Mouse (Mus musculus) v-Abl transformed pro-B cells (cell line): ENCODE results near the gene Tmsb15b2.
"Not testable (repeated sequence)": the region's sequence is repeated elsewhere in the genome, so short reads cannot be mapped to it uniquely, and the experiment has no call there.

ENCODE experiments used
- in situ Hi-C, 2 experiments: fragments of 400-800 bp; cut with MboI; formaldehyde crosslinking; loops; one replicate each; pipeline ENCODE4 v1.15.1; 2025; ENCODE audit not compliant: unreplicated experiment in 2 of 2

Tmsb15b2 gene

DNA sequence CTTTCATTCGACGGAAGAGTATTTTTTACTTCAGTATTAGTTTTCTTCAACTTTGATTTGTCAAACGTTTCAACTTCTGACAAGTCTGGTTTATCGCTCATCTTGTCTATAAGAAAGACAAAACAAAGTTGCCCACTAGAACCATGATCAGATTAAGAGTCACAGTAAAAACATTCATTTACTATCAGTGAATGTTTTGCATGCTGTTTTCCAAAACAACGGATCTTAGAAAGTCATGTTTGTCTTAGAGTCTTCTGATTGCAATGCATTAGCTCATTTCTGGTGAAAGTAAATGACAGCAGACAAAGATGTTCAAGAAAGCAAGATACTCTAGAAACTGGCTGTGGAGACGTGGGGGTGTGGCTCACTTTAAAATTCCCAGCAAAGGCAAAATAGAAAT, at the start of gene Tmsb15b2:
TSS of gene Tmsb15b2 (minus strand) at position 101 of the 400 bp plus-strand sequence.
- in situ Hi-C loops = loop anchor here in 1 of 2 experiments (5.0 kb wide), 1 partner anchor 42 kb away; no protein-coding TSS in a partner anchor

DNA sequence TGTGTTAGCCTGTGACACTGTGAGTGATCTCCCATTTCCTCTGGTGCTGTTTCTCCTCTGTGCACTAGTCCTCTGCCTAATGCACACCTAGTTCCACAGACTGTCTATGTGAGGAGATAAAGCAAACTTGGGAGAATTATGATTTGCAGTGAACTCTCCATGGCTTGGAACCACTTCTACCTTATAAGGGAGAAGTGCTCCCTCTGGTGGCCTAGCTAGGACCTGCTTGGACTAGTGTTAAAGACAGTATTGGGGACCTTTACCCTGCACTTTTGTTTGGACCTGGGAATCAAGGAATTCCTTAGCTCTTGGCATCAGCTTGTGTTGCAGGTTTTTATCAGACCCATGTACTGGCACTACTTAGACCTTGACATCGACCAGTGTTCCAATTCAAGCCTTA, 44.0 kb upstream of the Tmsb15b2 start:
- in situ Hi-C loops = loop anchor here (5.0 to 25.0 kb wide), 7 partner anchors 37 to 282 kb away; partner anchors contain the start of genes Morf4l2 (in 1 of the 2), Tmsb15b1 (in 1 of the 2), Tmsb15b2 (in 1 of the 2) and Tmsb15l (in 1 of the 2)

DNA sequence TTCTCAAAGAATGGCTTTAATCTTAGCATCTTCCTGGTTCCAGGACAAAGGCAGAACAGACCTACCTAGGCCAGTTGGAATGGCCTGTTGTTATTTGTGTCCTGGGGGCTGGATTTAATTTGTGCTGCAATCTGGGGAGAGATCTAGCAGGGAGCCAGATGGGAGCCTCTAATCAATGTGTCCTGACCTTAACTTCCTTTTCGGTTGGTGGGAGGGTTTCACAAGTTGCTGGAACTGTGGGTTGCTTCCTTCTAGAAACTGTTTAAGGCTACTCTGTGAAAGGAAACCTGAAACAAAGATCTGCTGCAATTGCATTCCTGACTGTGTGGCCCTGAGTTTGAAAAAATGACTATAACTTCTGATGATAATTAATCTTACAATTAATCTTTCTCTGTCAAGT, 42.4 kb upstream of the Tmsb15b2 start:
- in situ Hi-C loops = loop anchor here (5.0 to 25.0 kb wide), 7 partner anchors 35 to 280 kb away; partner anchors contain the start of genes Morf4l2 (in 1 of the 2), Tmsb15b1 (in 1 of the 2), Tmsb15b2 (in 1 of the 2) and Tmsb15l (in 1 of the 2)

DNA sequence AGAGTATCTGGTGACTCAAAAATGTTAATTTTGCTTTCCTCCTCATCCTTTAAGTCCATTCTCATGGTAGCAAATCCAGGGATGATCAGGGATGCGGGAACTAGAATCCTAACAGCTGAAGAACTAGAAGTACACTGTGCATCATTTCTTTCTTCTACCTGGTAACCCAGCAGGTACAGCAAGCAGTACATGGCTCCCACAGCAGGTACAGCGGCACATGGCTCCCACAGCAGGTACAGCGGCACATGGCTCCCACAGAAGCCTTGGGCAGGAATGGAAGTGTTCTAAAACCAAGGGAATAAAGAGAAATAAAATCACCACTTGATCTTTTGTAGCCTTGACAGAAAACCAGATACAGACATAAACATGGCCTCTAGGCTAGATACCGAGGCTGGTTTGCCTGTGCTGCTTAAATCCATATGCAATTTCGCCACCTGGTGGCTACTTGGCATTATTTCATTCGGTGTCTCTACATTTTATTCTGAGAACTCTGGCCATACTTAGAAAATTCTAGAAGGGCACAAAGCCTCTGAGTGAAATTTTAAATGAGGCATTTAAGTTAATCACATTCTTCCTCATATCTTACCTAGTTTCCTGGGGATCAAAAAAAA, 39.9 kb upstream of the Tmsb15b2 start:
- in situ Hi-C loops = loop anchor here (5.0 to 25.0 kb wide), 7 partner anchors 33 to 278 kb away; partner anchors contain the start of genes Morf4l2 (in 1 of the 2), Tmsb15b1 (in 1 of the 2), Tmsb15b2 (in 1 of the 2) and Tmsb15l (in 1 of the 2)

DNA sequence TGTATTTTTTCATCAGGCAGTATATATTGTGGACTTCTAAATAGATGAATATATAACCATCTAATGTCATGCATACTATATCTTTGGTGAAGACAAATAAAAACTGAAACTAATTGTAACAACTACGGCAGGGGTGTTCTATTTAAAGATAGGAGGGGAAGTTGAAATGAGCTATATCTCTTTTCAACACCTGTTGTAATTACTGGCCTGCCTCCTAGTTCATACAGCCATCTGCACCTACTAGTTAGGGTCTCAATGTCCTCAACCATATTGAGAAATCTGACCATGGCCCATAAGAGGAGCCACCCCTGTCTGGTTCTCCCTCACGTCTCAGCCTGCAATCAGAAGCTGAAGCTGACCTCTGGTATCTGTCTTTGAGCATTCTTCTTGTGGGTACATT, 21.0 kb upstream of the Tmsb15b2 start:
- in situ Hi-C loops = no loop called here

DNA sequence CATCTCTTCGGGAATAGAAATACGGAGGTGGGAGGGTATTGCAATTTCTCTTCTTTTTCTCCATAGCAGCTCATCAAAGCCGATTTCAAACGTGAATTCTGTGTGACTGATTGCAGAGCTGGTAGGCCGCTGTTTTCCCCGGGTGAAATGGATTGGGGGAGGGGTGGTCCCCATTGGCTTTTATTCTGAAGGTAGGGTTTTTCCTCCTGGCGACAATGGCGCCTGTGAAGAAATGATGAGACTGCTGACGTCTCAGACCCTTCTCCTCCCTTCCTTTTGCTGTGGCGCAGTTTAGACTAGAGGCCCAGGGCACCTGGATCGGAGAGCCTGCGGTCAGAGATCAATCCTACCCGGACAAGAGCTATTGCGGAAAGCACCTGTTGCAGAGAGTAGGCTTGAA, 18.3 kb upstream of the Tmsb15b2 start:
- in situ Hi-C loops = no loop called here

DNA sequence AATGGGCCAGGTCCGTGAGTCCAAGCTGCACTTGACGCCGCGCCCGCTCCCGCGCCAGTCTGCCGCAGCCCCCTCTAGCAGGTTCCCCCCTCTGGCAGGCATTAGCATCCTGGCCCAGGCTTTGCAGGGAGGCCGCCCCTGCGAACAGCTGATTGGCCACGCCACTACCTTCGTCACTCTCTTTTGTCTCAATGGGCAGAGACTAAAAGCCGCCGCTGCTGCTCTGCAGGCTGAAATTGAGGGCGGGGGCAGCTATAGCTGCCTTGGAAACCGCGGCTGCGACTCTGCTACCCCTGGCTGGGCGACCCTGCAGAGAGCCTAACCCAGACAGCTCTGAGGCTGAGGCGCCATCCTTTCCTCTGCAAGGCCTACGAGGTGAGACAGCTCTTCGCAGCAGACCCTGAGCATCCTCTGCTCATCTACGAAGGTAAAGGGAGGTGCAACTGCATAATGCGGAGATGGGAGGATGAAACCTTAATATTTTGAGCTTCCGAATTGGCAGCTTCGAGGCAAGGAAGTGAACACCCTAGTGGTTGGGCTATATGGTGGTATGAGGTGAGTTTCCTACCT, 17.8 kb upstream of the Tmsb15b2 start, which contains the start of gene Zcchc18:
TSS of gene Zcchc18 (plus strand) at position 178 of the 570 bp plus-strand sequence.
- in situ Hi-C loops = no loop called here

DNA sequence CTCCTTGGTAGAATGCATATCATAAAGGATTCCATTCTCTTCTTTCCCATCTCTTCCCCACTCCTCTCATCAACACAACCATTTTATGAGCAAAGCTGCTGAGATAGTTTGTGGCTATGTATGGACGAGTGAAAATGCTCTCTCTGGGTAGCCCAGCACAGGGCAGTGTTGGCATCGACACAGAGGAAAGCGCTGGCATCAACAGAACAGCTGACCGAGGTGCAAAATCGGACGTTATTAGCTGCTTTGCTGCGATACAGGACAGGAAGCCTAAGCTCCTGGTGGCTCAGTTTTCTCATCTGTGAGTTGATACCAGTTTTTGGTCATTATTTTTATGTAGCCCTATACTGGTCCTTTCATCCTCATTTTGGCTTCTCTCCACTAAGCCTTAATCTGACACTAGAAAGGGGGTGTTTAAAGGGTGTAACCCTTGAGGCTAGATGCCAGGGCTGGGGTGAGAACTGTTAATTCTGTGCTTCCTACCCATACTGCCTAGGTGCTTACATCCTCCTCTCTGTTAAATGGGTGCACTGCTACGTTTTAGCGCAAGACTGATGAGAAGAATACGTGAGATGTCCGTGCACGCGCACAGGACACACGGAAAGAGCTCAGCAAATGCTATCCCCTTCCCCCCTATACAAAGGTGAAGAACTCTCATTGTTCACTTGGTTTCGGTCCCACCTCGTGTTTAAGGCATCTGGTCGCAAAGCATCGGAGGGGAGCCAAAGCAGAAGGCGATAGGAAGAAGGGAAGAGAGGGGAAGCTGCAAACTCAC, 17.1 kb upstream of the Tmsb15b2 start:
- in situ Hi-C loops = no loop called here

DNA sequence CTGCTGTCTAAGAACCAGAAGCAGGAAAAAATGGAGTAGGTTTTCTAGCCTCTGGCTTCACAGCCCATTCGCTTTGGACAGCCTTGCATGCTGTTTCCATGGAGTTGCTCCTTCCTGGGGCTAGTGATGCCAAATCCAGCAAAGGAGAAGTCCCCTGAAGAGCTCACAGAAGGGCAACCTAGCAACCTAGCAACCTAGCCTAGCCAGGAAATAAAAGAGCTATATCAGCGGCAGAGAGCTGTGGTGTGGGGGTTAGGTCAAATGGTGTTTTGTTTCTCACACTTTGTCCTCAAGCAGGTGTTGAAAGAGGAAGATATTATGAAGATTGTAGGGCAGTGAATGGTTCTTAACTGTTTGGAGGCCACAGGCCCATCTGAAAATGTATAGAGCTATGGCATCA, 16.0 kb upstream of the Tmsb15b2 start:
- in situ Hi-C loops = no loop called here

DNA sequence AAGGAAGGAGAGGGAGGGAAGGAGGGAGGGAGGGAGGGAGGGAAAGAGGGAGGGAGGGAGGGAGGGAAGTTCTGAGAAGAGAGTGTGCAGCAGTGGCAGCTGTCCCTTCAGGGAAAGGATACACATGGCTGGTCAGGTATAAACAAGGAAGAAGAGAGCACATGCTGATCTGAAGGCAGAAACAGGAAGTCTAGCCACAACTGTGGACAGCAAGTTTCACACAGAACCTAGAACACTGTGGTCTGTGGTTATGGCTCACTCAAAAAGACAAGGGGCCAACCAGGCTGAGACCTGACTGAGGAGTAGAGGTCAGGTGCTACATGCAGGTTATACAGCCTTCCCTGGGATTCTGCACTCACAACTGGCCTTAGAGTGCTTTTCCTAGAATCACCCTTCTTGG, 10.7 kb upstream of the Tmsb15b2 start:
- in situ Hi-C loops = no loop called here

DNA sequence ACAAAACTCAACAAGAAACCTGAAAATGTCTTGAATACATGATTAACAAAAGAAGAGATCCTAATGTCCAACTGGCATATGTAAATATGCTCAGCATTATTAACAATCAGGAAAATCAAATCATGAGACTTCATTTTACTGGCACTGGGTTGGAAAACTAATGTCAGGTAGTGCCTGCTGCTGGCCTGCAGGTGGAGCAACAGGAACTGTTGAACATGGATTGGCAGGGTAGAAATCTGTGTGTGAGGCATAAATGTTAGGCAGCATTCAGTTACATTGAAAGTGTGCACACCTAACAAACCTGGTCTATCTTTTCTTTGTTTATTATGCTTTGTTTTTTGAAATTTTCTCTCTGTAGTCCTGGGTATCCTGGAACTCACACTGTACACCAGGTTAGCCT, 3.3 kb upstream of the Tmsb15b2 start:
- in situ Hi-C loops = loop anchor here in 1 of 2 experiments (5.0 kb wide), 1 partner anchor 39 kb away; no protein-coding TSS in a partner anchor

DNA sequence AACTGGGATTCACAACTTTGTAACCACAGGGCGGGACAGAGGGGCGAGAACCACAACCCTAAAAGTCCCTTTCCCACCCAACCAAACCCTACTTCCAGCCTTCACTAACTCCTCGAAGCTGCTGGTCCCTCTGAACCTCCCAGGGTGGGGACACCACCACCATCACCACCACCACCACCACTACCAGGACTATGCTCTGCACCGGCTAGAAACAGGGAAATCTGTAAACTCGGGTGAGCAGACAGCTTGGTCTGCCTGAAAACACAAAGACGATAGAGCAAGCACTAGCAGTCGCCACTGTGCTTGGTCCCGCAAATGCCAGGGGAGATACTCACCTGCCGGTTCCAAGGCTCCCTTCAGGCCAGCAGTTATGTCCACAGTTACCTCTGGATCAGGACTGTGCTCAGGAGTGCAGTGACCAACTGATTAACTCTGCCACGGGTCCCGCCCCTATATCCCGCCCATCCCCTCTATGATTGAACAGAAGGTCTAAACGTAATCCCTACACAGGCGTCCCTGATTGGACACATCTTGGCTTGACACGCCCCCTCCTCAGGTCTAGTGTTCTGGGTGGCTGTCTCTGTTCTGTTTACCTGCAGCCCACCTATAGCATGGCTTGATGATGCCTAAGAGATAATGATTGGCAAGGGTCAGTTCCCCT, 1.3 kb upstream of the Tmsb15b2 start, which contains the start of the genes Tmsb15l and Tmsb15b1:
TSS of gene Tmsb15l (minus strand) at position 446 of the 661 bp plus-strand sequence.
TSS of gene Tmsb15b1 (minus strand) at position 451 of the 661 bp plus-strand sequence.
- in situ Hi-C loops = loop anchor here in 1 of 2 experiments (5.0 kb wide), 1 partner anchor 41 kb away; no protein-coding TSS in a partner anchor

DNA sequence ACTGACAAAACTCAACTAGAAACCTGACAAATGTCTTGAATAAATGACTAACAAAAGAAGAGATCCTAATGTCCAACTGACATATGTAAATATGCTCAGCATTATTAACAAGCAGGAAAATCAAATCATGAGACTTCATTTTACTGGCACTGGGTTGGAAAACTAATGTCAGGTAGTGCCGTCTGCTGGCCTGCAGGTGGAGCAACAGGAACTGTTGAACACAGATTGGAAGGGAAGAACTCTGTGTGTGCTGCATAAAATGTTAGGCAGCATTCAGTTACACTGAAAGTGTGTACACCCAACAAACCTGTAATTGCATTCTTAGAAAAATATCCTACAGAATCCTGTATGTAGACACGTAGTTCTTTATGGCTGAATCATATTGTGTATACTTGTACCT, 15.6 kb downstream of the Tmsb15b2 start:
- in situ Hi-C loops = loop anchor here in 1 of 2 experiments (10.0 kb wide), 1 partner anchor 55 kb away; no protein-coding TSS in a partner anchor

DNA sequence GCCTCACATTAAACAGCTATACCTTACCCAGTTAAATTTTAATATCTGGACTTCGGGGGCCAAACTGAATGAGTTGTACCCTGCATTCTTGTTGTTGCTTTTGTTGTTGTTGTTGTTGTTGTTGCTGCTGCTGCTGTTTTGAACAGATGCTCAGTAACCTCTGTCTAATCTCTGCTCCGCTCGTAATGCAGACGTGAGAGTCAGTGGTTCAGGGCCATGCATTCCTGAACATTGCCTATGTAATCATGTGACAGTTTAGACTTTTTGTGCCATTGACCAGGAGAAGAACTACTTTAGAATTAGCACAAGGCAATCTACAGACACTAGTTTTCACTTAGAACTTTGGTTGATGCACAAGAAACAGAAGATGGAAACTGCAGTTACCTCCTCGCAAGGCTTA, 17.0 kb downstream of the Tmsb15b2 start:
- in situ Hi-C loops = not testable (repeated sequence)

DNA sequence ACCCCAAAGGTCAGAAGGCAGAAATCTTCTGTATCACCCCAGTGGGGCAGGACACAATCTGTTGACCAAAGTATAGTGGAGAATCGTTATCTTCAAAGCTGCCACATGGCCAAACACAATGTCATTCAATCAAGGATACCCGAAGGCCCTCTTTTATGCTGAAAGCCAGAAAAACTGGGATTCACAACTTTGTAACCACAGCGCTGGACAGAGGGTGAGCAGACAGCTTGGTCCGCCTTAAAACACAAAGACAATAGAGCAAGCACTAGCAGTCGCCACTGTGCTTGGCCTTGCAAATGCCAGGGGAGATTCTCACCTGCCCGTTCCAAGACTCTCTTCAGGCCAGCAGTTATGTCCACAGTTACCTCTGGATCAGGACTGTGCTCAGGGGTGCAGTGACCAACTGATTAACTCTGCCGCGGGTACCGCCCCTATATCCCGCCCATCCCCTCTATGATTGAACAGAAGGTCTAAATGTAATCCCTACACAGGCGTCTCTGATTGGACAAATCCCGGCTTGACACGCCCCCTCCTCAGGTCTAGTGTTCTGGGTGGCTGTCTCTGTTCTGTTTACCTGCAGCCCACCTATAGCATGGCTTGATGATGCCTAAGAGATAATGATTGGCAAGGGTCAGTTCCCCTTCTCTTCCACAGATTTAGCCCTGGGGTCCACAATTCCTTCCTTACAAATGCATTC, 17.6 kb downstream of the Tmsb15b2 start:
- in situ Hi-C loops = not testable (repeated sequence)

DNA sequence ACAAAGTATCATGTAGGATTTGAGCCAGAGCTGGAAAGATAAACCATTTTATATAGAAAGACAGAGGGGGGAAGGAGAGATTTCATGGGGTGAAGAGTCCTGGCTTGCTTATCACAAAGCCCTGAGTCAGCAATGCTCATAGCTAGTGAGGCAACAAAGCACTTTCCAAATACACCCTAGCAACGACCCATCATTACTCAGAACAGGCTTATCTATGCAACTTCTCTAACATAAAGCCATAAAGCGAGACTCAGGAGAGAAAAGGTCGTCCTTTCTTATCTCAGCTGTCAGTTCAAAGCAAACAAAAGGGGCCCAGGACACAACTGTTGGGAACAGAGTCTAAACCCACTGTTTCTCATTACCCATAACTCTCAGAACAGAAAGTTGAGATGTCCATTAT, 37.3 kb downstream of the Tmsb15b2 start:
- in situ Hi-C loops = no loop called here

DNA sequence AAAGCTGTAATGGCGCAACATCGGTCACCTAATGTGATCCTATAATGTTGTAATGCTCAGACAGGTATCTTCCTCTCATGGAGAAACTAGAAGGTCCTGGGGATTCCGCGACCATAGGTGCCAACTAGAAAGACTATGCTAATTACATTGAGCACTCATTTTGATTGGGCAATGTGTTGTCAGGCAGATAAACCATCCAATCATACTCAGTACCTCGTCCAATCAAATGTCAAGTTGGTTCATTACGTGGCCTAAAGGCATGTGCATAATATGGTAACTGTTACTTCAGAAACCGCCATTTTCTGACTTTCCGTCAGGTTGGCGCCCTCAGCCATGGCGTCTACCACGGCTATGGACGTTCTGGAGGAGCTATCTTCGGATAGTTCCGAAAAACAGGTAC, 48.3 kb downstream of the Tmsb15b2 start, which contains the start of gene H2bfm:
TSS of gene H2bfm (plus strand) at position 295 of the 400 bp plus-strand sequence.
- in situ Hi-C loops = no loop called here

DNA sequence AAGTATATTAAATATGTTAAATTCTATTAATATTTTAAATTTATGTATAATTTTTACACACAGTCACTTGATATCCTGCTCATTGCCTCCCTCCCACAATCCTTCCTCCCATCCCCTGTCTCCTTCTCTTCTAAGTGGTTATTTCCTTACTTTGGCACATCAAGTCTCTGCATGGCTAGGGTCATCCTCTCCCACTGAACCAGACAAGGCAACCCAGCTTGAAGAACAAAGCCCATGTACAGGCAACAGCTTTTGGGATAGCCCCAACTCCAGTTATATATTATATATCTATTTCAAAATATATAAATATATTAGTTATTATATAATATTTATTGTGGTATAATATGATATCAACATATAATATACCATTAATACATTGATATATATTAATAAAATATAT, 49.4 kb downstream of the Tmsb15b2 start:
- in situ Hi-C loops = no loop called here
